In the genomic region with DNA sequence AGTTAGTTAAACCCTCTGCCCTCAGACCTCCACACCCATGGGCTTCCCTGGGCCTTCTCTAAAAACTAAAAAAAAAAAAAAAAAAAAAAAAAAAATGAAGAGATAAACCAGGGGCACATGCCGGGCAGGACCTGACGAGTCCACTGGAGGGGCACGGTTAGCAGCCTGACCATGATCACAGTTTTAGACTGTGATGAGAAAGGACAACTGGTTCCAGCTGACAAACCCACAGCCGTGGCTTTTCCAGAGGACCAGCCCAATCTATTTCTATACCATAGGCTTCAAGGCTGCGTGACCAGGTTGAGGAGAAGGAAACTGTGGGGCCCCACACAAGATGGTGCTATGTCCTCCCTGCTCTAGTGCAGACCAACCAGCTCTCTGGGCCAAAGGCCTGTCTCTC, we compare ENCODE assay signal across 21 mouse cellular contexts. TPM values are rescaled to one million over a fixed set of nuclear protein-coding genes. Genes with fewer than 3 reads are reported as not detected.
DNase-seq lines count a peak whose midpoint lies in the region; ATAC-seq and TF ChIP-seq lines count a peak whose summit lies in the region.
"Had no signal": no experiment of that assay in that cellular context is flagged by ENCODE, and none has a peak within 500 bp of the region (broad histone marks: within the 10 kb centered on the region; RNA-seq: fewer than 3 reads in every experiment).

No protein-coding gene starts in this region.

- peaks cover 24% of the 10 kb centered on the region for H3K79me2 ChIP-seq in myocyte (ENCODE audit: control insufficient read depth, insufficient read depth)

- peak overlapping the region; percentile 92 for H3K27ac ChIP-seq in gastrocnemius, adult 2 months
- H3K27ac ChIP-seq in hindbrain, postnatal 0 days, result peak overlapping the region; percentile 27; the same call in 1 of the 2 replicates
- no peak overlapping the region for H3K27ac ChIP-seq in hindbrain, embryonic 13.5 days
- peak overlapping the region; percentile 61 for H3K27ac ChIP-seq in lung, embryonic 16.5 days (ENCODE audit: low read length)
- H3K27ac ChIP-seq: embryonic facial prominence, embryonic 12.5 days; hindbrain, embryonic 12.5 days; liver, embryonic 15.5 days had no signal

- no peak for DNase-seq in gastrocnemius, adult 2 months
- no peak for DNase-seq in gastrocnemius, postnatal 25 days
- DNase-seq in hindbrain, postnatal 0 days (ENCODE audit: low spot score), result no peak
- no peak for DNase-seq in lung, postnatal 10 days
- no peak for DNase-seq in B cell, adult 2 months
- DNase-seq: cerebellum, adult 11 months; gastrocnemius, postnatal 36 days; kidney, adult 11 months; thymus, postnatal 36 days had no signal

- no peak overlapping the region for H3ac ChIP-seq in myocyte (ENCODE audit: control insufficient read depth, insufficient read length)

- H3K4me1 ChIP-seq in hindbrain, postnatal 0 days (ENCODE audit: insufficient read depth, low read length), result peaks cover 35% of the 10 kb centered on the region
- peaks cover 52% of the 10 kb centered on the region for H3K4me1 ChIP-seq in hindbrain, embryonic 13.5 days (replicated peaks)
- H3K4me1 ChIP-seq in lung, embryonic 16.5 days (replicated peaks; ENCODE audit: control insufficient read depth, insufficient read depth, low read length), result peaks cover 61% of the 10 kb centered on the region

- H3K9ac ChIP-seq in hindbrain, postnatal 0 days (replicated peaks; ENCODE audit: low read length), result no peak overlapping the region
- H3K9ac ChIP-seq in hindbrain, embryonic 13.5 days, result no peak overlapping the region
- no peak overlapping the region for H3K9ac ChIP-seq in lung, embryonic 16.5 days (ENCODE audit: low read length)
- H3K9ac ChIP-seq: embryonic facial prominence, embryonic 12.5 days; hindbrain, embryonic 12.5 days; limb, embryonic 12.5 days; liver, embryonic 15.5 days had no signal

- H3K9me3 ChIP-seq in hindbrain, postnatal 0 days (ENCODE audit: low read length), result no peaks in the 10 kb centered on the region
- H3K9me3 ChIP-seq in hindbrain, embryonic 13.5 days, result no peaks in the 10 kb centered on the region
- H3K9me3 ChIP-seq in lung, embryonic 16.5 days (ENCODE audit: control insufficient read depth, low read length), result no peaks in the 10 kb centered on the region
- H3K9me3 ChIP-seq: embryonic facial prominence, embryonic 12.5 days; hindbrain, embryonic 12.5 days; limb, embryonic 12.5 days; liver, embryonic 15.5 days had no signal

- H3K36me3 ChIP-seq in hindbrain, postnatal 0 days (ENCODE audit: insufficient read depth, low read length), result no peaks in the 10 kb centered on the region
- H3K36me3 ChIP-seq in hindbrain, embryonic 13.5 days, result peaks cover 10% of the 10 kb centered on the region
- H3K36me3 ChIP-seq in lung, embryonic 16.5 days (ENCODE audit: control insufficient read depth, insufficient read depth, low read length), result no peaks in the 10 kb centered on the region
- H3K36me3 ChIP-seq in myocyte (ENCODE audit: control insufficient read depth, insufficient read depth), result no peaks in the 10 kb centered on the region
- H3K36me3 ChIP-seq: embryonic facial prominence, embryonic 12.5 days; hindbrain, embryonic 12.5 days; liver, embryonic 15.5 days had no signal

- no peak overlapping the region for H3K4me2 ChIP-seq in hindbrain, postnatal 0 days (ENCODE audit: low read depth, low read length)
- no peak overlapping the region for H3K4me2 ChIP-seq in hindbrain, embryonic 13.5 days
- H3K4me2 ChIP-seq in lung, embryonic 16.5 days (ENCODE audit: low read depth, low read length), result no peak overlapping the region
- H3K4me2 ChIP-seq in myocyte (ENCODE audit: low read depth), result peak overlapping the region; percentile 60
- H3K4me2 ChIP-seq: embryonic facial prominence, embryonic 12.5 days; hindbrain, embryonic 12.5 days; limb, embryonic 12.5 days; liver, embryonic 15.5 days had no signal

- no peak for TF ChIP-seq POLR2A in myocyte (IDR thresholded peaks at IDR 0.05; ENCODE audit: insufficient read length, low read depth)

- TF ChIP-seq CTCF in gastrocnemius, adult 2 months (IDR thresholded peaks at IDR 0.05), result no peak
- no peak for TF ChIP-seq CTCF in hindbrain, postnatal 0 days (IDR thresholded peaks at IDR 0.05; ENCODE audit: low read depth)

- H3K27me3 ChIP-seq in hindbrain, postnatal 0 days (ENCODE audit: insufficient read depth, low read length), result no peaks in the 10 kb centered on the region
- 0 out of 2 replicates have a peak, but pooled peaks cover 4% of the 10 kb centered on the region for H3K27me3 ChIP-seq in hindbrain, embryonic 13.5 days
- H3K27me3 ChIP-seq in lung, embryonic 16.5 days (ENCODE audit: control insufficient read depth, insufficient read depth, low read depth, low read length), result no peaks in the 10 kb centered on the region
- no peaks in the 10 kb centered on the region for H3K27me3 ChIP-seq in myocyte (ENCODE audit: control insufficient read depth, insufficient read depth, insufficient read length)
- H3K27me3 ChIP-seq: embryonic facial prominence, embryonic 12.5 days; Patski had no signal

- no peak for ATAC-seq in hindbrain, postnatal 0 days
- no peak for ATAC-seq in hindbrain, embryonic 13.5 days (ENCODE audit: low FRiP score)
- ATAC-seq in lung, embryonic 16.5 days (ENCODE audit: low read depth), result no peak
- ATAC-seq: Patski had no signal

- 90% methylated on average over 5 of the region's 5 CpGs for whole genome bisulfite sequencing in hindbrain, postnatal 0 days
- 91% methylated on average over 5 of the region's 5 CpGs for WGBS in hindbrain, embryonic 13.5 days
- 70% methylated on average over 5 of the region's 5 CpGs for WGBS in lung, embryonic 16.5 days

- H3K4me3 ChIP-seq in gastrocnemius, adult 2 months, result no peak overlapping the region; the same call in 1 of the 2 replicates
- H3K4me3 ChIP-seq in hindbrain, postnatal 0 days (ENCODE audit: low read length), result no peak overlapping the region
- H3K4me3 ChIP-seq in hindbrain, embryonic 13.5 days, result no peak overlapping the region
- no peak overlapping the region for H3K4me3 ChIP-seq in lung, embryonic 16.5 days (ENCODE audit: low read length)
- no peak overlapping the region for H3K4me3 ChIP-seq in myocyte
- H3K4me3 ChIP-seq: embryonic facial prominence, embryonic 12.5 days; hindbrain, embryonic 12.5 days; limb, embryonic 12.5 days; liver, embryonic 15.5 days had no signal

- intact Hi-C loops in gastrocnemius, adult 2 months (cut with DNase I), result no loop called here

TF ChIP-seq in myocyte, 11 proteins besides CTCF, POLR2A, EP300 and RAD21:
- no peak for TF ChIP-seq SRF (IDR thresholded peaks at IDR 0.05; ENCODE audit: control insufficient read depth, insufficient read length, low read depth)
- TF ChIP-seq CEBPB (IDR thresholded peaks at IDR 0.05; ENCODE audit: insufficient read depth, poor library complexity, severe bottlenecking), result no peak
- no peak for TF ChIP-seq TCF3 (IDR thresholded peaks at IDR 0.05; ENCODE audit: insufficient read length, low read depth)
- TF ChIP-seq MAX (IDR thresholded peaks at IDR 0.05; ENCODE audit: low read depth), result no peak
- TF ChIP-seq MYOD1 (IDR thresholded peaks at IDR 0.05; ENCODE audit: control insufficient read depth in 1 of 3, insufficient read length in 2 of 3, low read depth in 2 of 3), result peak in 2 of 3 experiments; percentile 55 to 81
- TF ChIP-seq E2F4 (IDR thresholded peaks at IDR 0.05; ENCODE audit: insufficient read depth), result no peak
- peak in 1 of 3 experiments; percentile 46 for TF ChIP-seq MYOG (IDR thresholded peaks at IDR 0.05; ENCODE audit: control insufficient read depth in 1 of 3, insufficient read depth in 1 of 3, insufficient read length in 2 of 3, low read depth in 2 of 3)
- TF ChIP-seq USF1 (IDR thresholded peaks at IDR 0.05; ENCODE audit: low read depth), result no peak
- no peak for TF ChIP-seq POLR2AphosphoS2 (IDR thresholded peaks at IDR 0.05; ENCODE audit: insufficient read length, low read depth)
- no peak for TF ChIP-seq REST (IDR thresholded peaks at IDR 0.05; ENCODE audit: insufficient read depth, insufficient read length)
- TF ChIP-seq TCF12 (IDR thresholded peaks at IDR 0.05; ENCODE audit: insufficient read depth, poor library complexity, severe bottlenecking), result no peak

RNA-seq across cellular contexts. Expression of a gene that starts 4.4 kb away (rescaled TPM):
- total RNA-seq in gastrocnemius, adult 2 months (2021), result 10 to 100 TPM; 24.2 to 28.2 TPM
- 10 to 100 TPM; 22.7 to 26.5 TPM for total RNA-seq in gastrocnemius, postnatal 25 days (2021)
- 62.6 and 66.5 TPM in 2 replicates for total RNA-seq in hindbrain, postnatal 0 days (2014; rRNA removed)
- polyA plus RNA-seq in hindbrain, postnatal 0 days (2015; fragmentation: Nextera tagmentation; extraction: Ambion mirVana), result 23.4 and 26.7 TPM in 2 replicates
- 13.7 and 14.8 TPM in 2 replicates for polyA plus RNA-seq in hindbrain, embryonic 13.5 days (2015; fragmentation: Nextera tagmentation; extraction: Ambion mirVana)
- 12.0 and 12.2 TPM in 2 replicates for polyA plus RNA-seq in lung, embryonic 16.5 days (2015; fragmentation: Nextera tagmentation; extraction: Ambion mirVana)
- 24.8 TPM for polyA plus RNA-seq in myocyte (2012; fragmentation: generic; extraction: Trizol)

RNA-seq across cellular contexts. Expression of a gene that starts 36.8 kb away (rescaled TPM):
- total RNA-seq in gastrocnemius, adult 2 months (2021), result 1 to 10 TPM; 5.9 to 7.3 TPM
- 1 to 10 TPM; 5.0 to 7.3 TPM for total RNA-seq in gastrocnemius, postnatal 25 days (2021)
- total RNA-seq in hindbrain, postnatal 0 days (2014; rRNA removed), result 144 and 151 TPM in 2 replicates
- polyA plus RNA-seq in hindbrain, postnatal 0 days (2015; fragmentation: Nextera tagmentation; extraction: Ambion mirVana), result 108 and 115 TPM in 2 replicates
- 18.3 and 19.6 TPM in 2 replicates for polyA plus RNA-seq in hindbrain, embryonic 13.5 days (2015; fragmentation: Nextera tagmentation; extraction: Ambion mirVana)
- polyA plus RNA-seq in lung, embryonic 16.5 days (2015; fragmentation: Nextera tagmentation; extraction: Ambion mirVana), result 7.0 and 7.8 TPM in 2 replicates
- polyA plus RNA-seq in myocyte (2012; fragmentation: generic; extraction: Trizol), result 2.0 TPM

RNA-seq across cellular contexts. Expression of a gene that starts 53.6 kb away (rescaled TPM):
- not detected for total RNA-seq in gastrocnemius, adult 2 months (2021)
- not detected for total RNA-seq in gastrocnemius, postnatal 25 days (2021)
- not detected in 2 replicates for total RNA-seq in hindbrain, postnatal 0 days (2014; rRNA removed)
- polyA plus RNA-seq in hindbrain, postnatal 0 days (2015; fragmentation: Nextera tagmentation; extraction: Ambion mirVana), result not detected in 2 replicates
- not detected in 2 replicates for polyA plus RNA-seq in hindbrain, embryonic 13.5 days (2015; fragmentation: Nextera tagmentation; extraction: Ambion mirVana)
- 0.80 and 0.94 TPM in 2 replicates for polyA plus RNA-seq in lung, embryonic 16.5 days (2015; fragmentation: Nextera tagmentation; extraction: Ambion mirVana)
- not detected for polyA plus RNA-seq in myocyte (2012; fragmentation: generic; extraction: Trizol)
- total RNA-seq: gastrocnemius, postnatal 36 days; megakaryocyte-erythroid progenitor cell, adult 5-6 weeks had no signal
- polyA plus RNA-seq: embryonic facial prominence, embryonic 12.5 days; forebrain, embryonic 11.5 days; frontal cortex, adult 2 months; hindbrain, embryonic 12.5 days; limb, embryonic 12.5 days; liver, embryonic 15.5 days; Patski; testis, adult 2 months had no signal
